Comparison of ENCODE assay signal across 7 mouse cellular contexts in the genomic region with DNA sequence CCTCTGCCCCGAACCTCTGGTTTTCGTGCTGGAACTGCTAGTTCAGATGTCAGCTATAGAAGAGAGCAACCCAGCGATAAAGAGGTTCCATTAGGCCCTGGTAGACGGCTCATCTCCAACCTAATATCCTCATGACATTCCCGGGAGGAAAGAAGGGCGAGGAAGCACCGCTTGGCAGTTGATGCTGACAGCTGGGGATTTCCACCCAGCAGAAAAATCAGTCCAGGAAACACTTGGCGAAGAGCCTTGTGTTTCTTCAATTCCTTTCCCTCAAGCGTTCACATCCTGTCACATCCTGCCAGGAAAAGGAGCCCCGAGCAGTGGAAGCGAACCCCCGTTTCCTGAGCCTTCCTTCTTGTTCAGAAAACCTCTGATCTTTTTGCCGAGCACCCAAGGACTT. TPM values are rescaled to one million over a fixed set of nuclear protein-coding genes. Genes with fewer than 3 reads are reported as not detected.
DNase-seq lines count a peak whose midpoint lies in the region; ATAC-seq and TF ChIP-seq lines count a peak whose summit lies in the region.

No protein-coding gene starts in this region.

- intact Hi-C loops in heart, postnatal 14 days (cut with DNase I) = no loop called here

- TF ChIP-seq CTCF in midbrain, postnatal 0 days (IDR thresholded peaks at IDR 0.05) = no peak

- no peaks in the 10 kb centered on the region for H3K36me3 ChIP-seq in midbrain, postnatal 0 days (ENCODE audit: insufficient read depth, low read length)
- H3K36me3 ChIP-seq in midbrain, embryonic 13.5 days = no peaks in the 10 kb centered on the region

- 71% methylated on average over 13 of the region's 13 CpGs for WGBS in midbrain, postnatal 0 days
- 79% methylated on average over 13 of the region's 13 CpGs for WGBS in midbrain, embryonic 13.5 days

- H3K9ac ChIP-seq in midbrain, postnatal 0 days (replicated peaks; ENCODE audit: low read length, poor library complexity, severe bottlenecking) = no peak overlapping the region
- no peak overlapping the region for H3K9ac ChIP-seq in midbrain, embryonic 13.5 days (replicated peaks)

- ATAC-seq in midbrain, postnatal 0 days (ENCODE audit: low FRiP score) = no peak
- ATAC-seq in midbrain, embryonic 13.5 days = no peak

- no peak overlapping the region for H3K27ac ChIP-seq in midbrain, postnatal 0 days (ENCODE audit: low read depth, low read length)
- H3K27ac ChIP-seq in midbrain, embryonic 13.5 days = no peak overlapping the region

- no peaks in the 10 kb centered on the region for H3K9me3 ChIP-seq in midbrain, postnatal 0 days (ENCODE audit: low read length)
- no peaks in the 10 kb centered on the region for H3K9me3 ChIP-seq in midbrain, embryonic 13.5 days

- DNase-seq in midbrain, postnatal 0 days (ENCODE audit: low spot score) = peak; percentile 58
- peak; percentile 33 to 50 for DNase-seq in cerebellum, postnatal 25 days
- peak; percentile 28 to 61 for DNase-seq in heart, postnatal 14 days
- peak; percentile 8 to 19 for DNase-seq in layer of hippocampus, postnatal 25 days (ENCODE audit: extremely low spot score in 1 of 2, low spot score in 1 of 2)
- no peak for DNase-seq in ovary, postnatal 36 days (ENCODE audit: low spot score)
- no peak for DNase-seq in spleen, postnatal 14 days (ENCODE audit: low spot score in 2 of 2)

- H3K27me3 ChIP-seq in midbrain, postnatal 0 days (ENCODE audit: insufficient read depth, low read length) = no peaks in the 10 kb centered on the region
- H3K27me3 ChIP-seq in midbrain, embryonic 13.5 days = no peaks in the 10 kb centered on the region

- no peak overlapping the region for H3K4me3 ChIP-seq in midbrain, postnatal 0 days (ENCODE audit: low read depth, low read length)
- no peak overlapping the region for H3K4me3 ChIP-seq in midbrain, embryonic 13.5 days (replicated peaks)

- no peaks in the 10 kb centered on the region for H3K4me1 ChIP-seq in midbrain, postnatal 0 days (ENCODE audit: insufficient read depth, low read length)
- H3K4me1 ChIP-seq in midbrain, embryonic 13.5 days (replicated peaks) = 0 out of 2 replicates have a peak, but pooled peaks cover 5% of the 10 kb centered on the region

- H3K4me2 ChIP-seq in midbrain, postnatal 0 days (ENCODE audit: low read depth, low read length, poor library complexity, severe bottlenecking) = no peak overlapping the region
- H3K4me2 ChIP-seq in midbrain, embryonic 13.5 days (replicated peaks) = no peak overlapping the region

RNA-seq across cellular contexts. Expression of gene Metap2, which starts 22.3 kb away (rescaled TPM):
- 50.6 and 76.6 TPM in 2 replicates for total RNA-seq in midbrain, postnatal 0 days (2014; rRNA removed)
- polyA plus RNA-seq in midbrain, postnatal 0 days (2015; fragmentation: Nextera tagmentation; extraction: Ambion mirVana) = 149 and 168 TPM in 2 replicates
- polyA plus RNA-seq in midbrain, embryonic 13.5 days (2015; fragmentation: Nextera tagmentation; extraction: Ambion mirVana) = 176 and 179 TPM in 2 replicates
- 100 to 1,000 TPM; 118 to 136 TPM for total RNA-seq in heart, postnatal 14 days (2021)
- 100 to 1,000 TPM; 134 to 137 TPM for total RNA-seq in layer of hippocampus, postnatal 25 days (2021)

Comparison
In these comparisons a context has a peak if more than half of its experiments do, and no peak if none do; other contexts are left out.
1. DNase-seq: peak in midbrain, postnatal 0 days (single experiment), cerebellum, postnatal 25 days (2 of 2), heart, postnatal 14 days (2 of 2) and layer of hippocampus, postnatal 25 days (2 of 2); none in ovary, postnatal 36 days (single experiment) and spleen, postnatal 14 days (0 of 2).